ENCODE assay signal across 10 mouse cellular contexts in the genomic region with DNA sequence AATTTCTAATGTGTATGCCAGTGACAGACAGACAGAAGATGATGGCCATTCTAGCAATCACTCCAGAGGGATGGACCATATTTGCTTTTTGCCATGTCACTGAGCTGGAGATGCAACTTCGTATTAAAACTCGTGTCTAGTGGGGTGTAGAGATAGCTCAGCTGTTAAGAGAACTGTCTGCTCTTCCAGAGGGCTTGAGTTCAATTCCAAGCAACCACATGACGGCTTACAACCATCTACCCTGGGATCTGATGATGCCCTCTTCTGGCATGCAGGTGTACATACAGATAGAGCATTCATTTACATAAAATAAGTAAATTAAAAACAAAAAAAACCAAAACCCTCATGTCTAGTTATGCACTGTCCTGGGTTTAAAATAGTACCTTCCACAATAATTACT. TPM values are rescaled to one million over a fixed set of nuclear protein-coding genes. Genes with fewer than 3 reads are reported as not detected.
DNase-seq lines count a peak whose midpoint lies in the region; ATAC-seq and TF ChIP-seq lines count a peak whose summit lies in the region.
"Had no signal": no experiment of that assay in that cellular context is flagged by ENCODE, and none has a peak within 500 bp of the region (broad histone marks: within the 10 kb centered on the region; RNA-seq: fewer than 3 reads in every experiment).

No protein-coding gene starts in this region.

- TF ChIP-seq POLR2A in CH12.LX (IDR thresholded peaks at IDR 0.05; ENCODE audit: low read depth, low read length) = no peak

- peaks cover 0 to 7% of the 10 kb centered on the region in 2 experiments for H3K36me3 ChIP-seq in CH12.LX (replicated peaks in 1 of 2; ENCODE audit: control insufficient read depth in 1 of 2, insufficient read depth in 1 of 2, low read length in 1 of 2)
- H3K36me3 ChIP-seq in liver, embryonic 15.5 days (replicated peaks) = no peaks in the 10 kb centered on the region

- no peak for TF ChIP-seq EP300 in CH12.LX (IDR thresholded peaks at IDR 0.05; ENCODE audit: low read length)

- dilution Hi-C loops in CH12.LX (cut with MboI; ENCODE audit: extremely low pct_ligation_motif_present, extremely low pct_unique_long_range_greater_than_20kb, low sequenced_read_pairs) = no loop called here

- WGBS in liver, embryonic 15.5 days (ENCODE audit: insufficient replicate concordance) = 52% methylated on average over 3 of the region's 3 CpGs

- H3K27me3 ChIP-seq in CH12.LX (replicated peaks) = no peaks in the 10 kb centered on the region
- H3K27me3 ChIP-seq in liver, embryonic 15.5 days = no peaks in the 10 kb centered on the region

- in situ Hi-C loops in CH12.LX (cut with MboI; ENCODE audit: low pct_ligation_motif_present, low pct_unique_long_range_greater_than_20kb, low sequenced_read_pairs) = no loop called here

- H3K9me3 ChIP-seq in CH12.LX (replicated peaks; ENCODE audit: low read length) = no peaks in the 10 kb centered on the region
- H3K9me3 ChIP-seq in liver, embryonic 15.5 days (replicated peaks) = no peaks in the 10 kb centered on the region

- TF ChIP-seq CTCF in left cerebral cortex, adult 2 months (IDR thresholded peaks at IDR 0.05) = peak; percentile 20
- peak in 1 of 2 experiments; percentile 35; a peak in 2 of 4 replicates for TF ChIP-seq CTCF in CH12.LX (conservative IDR thresholded peaks at IDR 0.05 in 1 of 2, IDR thresholded peaks at IDR 0.05 in 1 of 2; ENCODE audit: low read depth in 2 of 2, low read length in 2 of 2)

- DNase-seq in left cerebral cortex, adult 2 months (ENCODE audit: extremely low spot score in 1 of 2, low spot score in 2 of 2) = no peak
- no peak for DNase-seq in left cerebral cortex, adult 9 months (ENCODE audit: low spot score in 2 of 2)
- DNase-seq in CH12.LX (ENCODE audit: extremely low read depth) = peak; percentile 35
- peak; percentile 22 for DNase-seq in c-Kit-negative CD71-positive TER-119-positive erythroid progenitor cells, embryonic 14.5 days (ENCODE audit: low read depth, low spot score)
- no peak for DNase-seq in gastrocnemius, postnatal 14 days
- no peak for DNase-seq in left cerebral cortex, adult 18-20 months (ENCODE audit: low spot score in 2 of 2)
- DNase-seq in gastrocnemius, postnatal 25 days = no peak
- DNase-seq: heart, adult 18-20 months; lung, postnatal 10 days had no signal

- peaks cover 9% of the 10 kb centered on the region for H3K79me2 ChIP-seq in CH12.LX (replicated peaks; ENCODE audit: control insufficient read depth, extremely low read depth, insufficient read depth, poor library complexity, severe bottlenecking)

- H3K4me1 ChIP-seq in CH12.LX (ENCODE audit: control insufficient read depth in 1 of 2, insufficient read depth in 2 of 2) = peaks cover 0 to 14% of the 10 kb centered on the region in 2 experiments; a peak in 2 of 4 replicates
- peaks cover 23% of the 10 kb centered on the region for H3K4me1 ChIP-seq in liver, embryonic 15.5 days (replicated peaks)

- H3K27ac ChIP-seq in left cerebral cortex, adult 2 months = no peak overlapping the region
- H3K27ac ChIP-seq in CH12.LX (ENCODE audit: insufficient read depth, low read depth) = no peak overlapping the region
- no peak overlapping the region for H3K27ac ChIP-seq in liver, embryonic 15.5 days (replicated peaks)

- no peak for ATAC-seq in liver, embryonic 15.5 days (ENCODE audit: insufficient read depth)

- peak overlapping the region; percentile 42; the same call in 1 of the 2 replicates for H3K9ac ChIP-seq in CH12.LX (ENCODE audit: insufficient read depth, low read depth)
- H3K9ac ChIP-seq in liver, embryonic 15.5 days = no peak overlapping the region

- peak overlapping the region; percentile 26 for H3K4me2 ChIP-seq in CH12.LX (ENCODE audit: insufficient read depth, low read depth, poor library complexity, severe bottlenecking)
- H3K4me2 ChIP-seq in liver, embryonic 15.5 days = peak overlapping the region; percentile 91

- intact Hi-C loops in left cerebral cortex, adult 2 months (cut with DNase I) = no loop called here
- intact Hi-C loops in gastrocnemius, postnatal 14 days (cut with DNase I; ENCODE audit: low total_unique reads) = loop anchor here (10.0 kb wide), 1 partner anchor 64 kb away; the partner anchor contains the start of gene Msantd4

- TF ChIP-seq RAD21 in CH12.LX (IDR thresholded peaks at IDR 0.05; ENCODE audit: low read depth, low read length) = no peak

- H3K4me3 ChIP-seq in left cerebral cortex, adult 2 months = no peak overlapping the region
- H3K4me3 ChIP-seq in CH12.LX (replicated peaks in 1 of 3; ENCODE audit: low read depth in 2 of 3, low read length in 2 of 3, poor library complexity in 1 of 3) = no peak overlapping the region
- H3K4me3 ChIP-seq in liver, embryonic 15.5 days (replicated peaks) = no peak overlapping the region

TF ChIP-seq in CH12.LX, 34 proteins besides CTCF, POLR2A, EP300 and RAD21:
- TF ChIP-seq TBP (conservative IDR thresholded peaks at IDR 0.05; ENCODE audit: low read depth, low read length) = no peak
- TF ChIP-seq MXI1 (IDR thresholded peaks at IDR 0.05; ENCODE audit: low read depth, low read length) = no peak
- no peak for TF ChIP-seq RCOR1 (conservative IDR thresholded peaks at IDR 0.05; ENCODE audit: low read depth, low read length)
- TF ChIP-seq MYC (IDR thresholded peaks at IDR 0.05; ENCODE audit: low read depth, low read length) = no peak
- TF ChIP-seq UBTF (IDR thresholded peaks at IDR 0.05; ENCODE audit: low read depth, low read length) = no peak
- TF ChIP-seq ZC3H11A (IDR thresholded peaks at IDR 0.05; ENCODE audit: low read depth, low read length) = no peak
- TF ChIP-seq PAX5 (IDR thresholded peaks at IDR 0.05; ENCODE audit: low read length) = no peak
- no peak for TF ChIP-seq HCFC1 (IDR thresholded peaks at IDR 0.05; ENCODE audit: low read depth, low read length)
- TF ChIP-seq ZNF384 (IDR thresholded peaks at IDR 0.05; ENCODE audit: low read depth, low read length) = no peak
- TF ChIP-seq GABPA (IDR thresholded peaks at IDR 0.05; ENCODE audit: insufficient replicate concordance, low read depth, low read length) = no peak
- TF ChIP-seq E2F4 (IDR thresholded peaks at IDR 0.05; ENCODE audit: insufficient replicate concordance, low read depth, low read length) = no peak
- TF ChIP-seq JUND (conservative IDR thresholded peaks at IDR 0.05; ENCODE audit: low read depth, low read length) = no peak
- TF ChIP-seq MAFK (IDR thresholded peaks at IDR 0.05; ENCODE audit: insufficient replicate concordance, low read length) = no peak
- no peak for TF ChIP-seq NRF1 (IDR thresholded peaks at IDR 0.05; ENCODE audit: low read depth, low read length)
- no peak for TF ChIP-seq SMC3 (IDR thresholded peaks at IDR 0.05; ENCODE audit: low read depth, low read length)

RNA-seq across cellular contexts. Expression of gene Kbtbd3, which starts 1.5 kb away (rescaled TPM):
- total RNA-seq in left cerebral cortex, adult 2 months (2021) = 10 to 100 TPM; 11.6 to 12.9 TPM
- 0.72 and 0.92 TPM in 2 replicates for total RNA-seq in CH12.LX (2012; rRNA removed)
- 1.9 and 2.2 TPM in 2 replicates for total RNA-seq in CH12.LX (2014; rRNA removed)
- 0.67 and 1.00 TPM in 2 replicates for polyA plus RNA-seq in CH12.LX (2012; ENCODE audit: insufficient read length, low read depth)
- 2.0 and 2.4 TPM in 2 replicates for polyA plus RNA-seq in liver, embryonic 15.5 days (2015; fragmentation: Nextera tagmentation; extraction: Ambion mirVana)
- total RNA-seq in gastrocnemius, postnatal 14 days (2021) = 1 to 10 TPM; 3.3 to 3.5 TPM
- 10 to 100 TPM; 10.8 to 11.6 TPM for total RNA-seq in left cerebral cortex, adult 18-20 months (2021)
- 1 to 10 TPM; 4.3 to 4.5 TPM for total RNA-seq in gastrocnemius, postnatal 25 days (2021)

RNA-seq across cellular contexts. Expression of gene Aasdhppt, which starts 1.9 kb away (rescaled TPM):
- 10 to 100 TPM; 25.9 to 29.9 TPM for total RNA-seq in left cerebral cortex, adult 2 months (2021)
- total RNA-seq in CH12.LX (2012; rRNA removed) = 24.4 and 26.2 TPM in 2 replicates
- total RNA-seq in CH12.LX (2014; rRNA removed) = 56.9 and 65.9 TPM in 2 replicates
- 25.9 and 27.2 TPM in 2 replicates for polyA plus RNA-seq in CH12.LX (2012; ENCODE audit: insufficient read length, low read depth)
- 12.5 and 15.0 TPM in 2 replicates for polyA plus RNA-seq in liver, embryonic 15.5 days (2015; fragmentation: Nextera tagmentation; extraction: Ambion mirVana)
- total RNA-seq in gastrocnemius, postnatal 14 days (2021) = 10 to 100 TPM; 10.8 to 12.3 TPM
- total RNA-seq in left cerebral cortex, adult 18-20 months (2021) = 10 to 100 TPM; 25.2 to 28.8 TPM
- 10 to 100 TPM; 10.4 to 11.3 TPM for total RNA-seq in gastrocnemius, postnatal 25 days (2021)

Comparison
In these comparisons a context has a peak if more than half of its experiments do, and no peak if none do; other contexts are left out.
1. DNase-seq: peak in CH12.LX (single experiment) and c-Kit-negative CD71-positive TER-119-positive erythroid progenitor cells, embryonic 14.5 days (single experiment); none in left cerebral cortex, adult 2 months (0 of 2), left cerebral cortex, adult 9 months (0 of 2), gastrocnemius, postnatal 14 days (single experiment), left cerebral cortex, adult 18-20 months (0 of 2) and gastrocnemius, postnatal 25 days (single experiment).